In the genomic region with DNA sequence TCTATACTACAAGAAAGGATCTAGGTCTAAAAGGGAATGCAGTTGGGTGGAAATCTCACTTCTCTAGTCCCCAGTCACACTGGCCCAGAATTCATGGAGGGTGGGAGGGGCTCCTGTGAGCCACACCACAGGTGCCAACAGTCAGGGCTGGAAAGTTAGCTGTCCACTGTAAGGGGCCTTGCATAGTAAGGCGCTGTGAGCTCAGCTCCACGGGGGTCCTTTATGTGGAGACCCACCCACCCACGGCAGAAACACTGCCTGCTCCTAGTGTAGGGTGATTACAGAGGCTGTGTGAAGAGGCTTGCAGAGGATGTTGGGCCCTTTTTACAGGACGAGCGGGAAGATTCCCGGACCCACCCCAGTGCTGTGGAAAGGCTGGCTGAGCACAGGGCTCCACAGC, we compare ENCODE assay signal across 23 mouse cellular contexts. TPM values are rescaled to one million over a fixed set of nuclear protein-coding genes. Genes with fewer than 3 reads are reported as not detected.
"Had no signal": no experiment of that assay in that cellular context is flagged by ENCODE, and none has a peak within 500 bp of the region (broad histone marks: within the 10 kb centered on the region; RNA-seq: fewer than 3 reads in every experiment).

No protein-coding gene starts in this region.

- H3K4me3 ChIP-seq: limb, embryonic 15.5 days; midbrain, embryonic 15.5 days; myocyte had no signal

- ATAC-seq: liver, postnatal 0 days; lung, postnatal 0 days; midbrain, embryonic 15.5 days had no signal

- H3K4me2 ChIP-seq: limb, embryonic 12.5 days; limb, embryonic 15.5 days; liver, embryonic 11.5 days; lung, embryonic 14.5 days; midbrain, embryonic 15.5 days; neural tube, embryonic 13.5 days had no signal

- H3K9ac ChIP-seq: limb, embryonic 12.5 days; limb, embryonic 15.5 days; liver, embryonic 14.5 days; liver, postnatal 0 days; lung, embryonic 14.5 days; midbrain, embryonic 15.5 days; neural tube, embryonic 13.5 days had no signal

- H3K27ac ChIP-seq: limb, embryonic 12.5 days; limb, embryonic 15.5 days; liver, embryonic 14.5 days; macrophage; midbrain, embryonic 15.5 days; neural tube, embryonic 13.5 days; stomach, postnatal 0 days had no signal

- H3K9me3 ChIP-seq: limb, embryonic 12.5 days; limb, embryonic 15.5 days; midbrain, embryonic 15.5 days; neural tube, embryonic 13.5 days had no signal

- DNase-seq: kidney, adult 9 months; kidney, postnatal 14 days; kidney, postnatal 4 days; left cerebral cortex, postnatal 4 days; liver, postnatal 0 days; lung, embryonic 14.5 days; retina, postnatal 1 day; right cerebral cortex, postnatal 4 days; thymus, adult 2 months; thymus, postnatal 14 days; thymus, postnatal 4 days had no signal

RNA-seq across cellular contexts. Expression of a gene that starts 25.3 kb away (rescaled TPM):
- polyA plus RNA-seq: kidney, embryonic 16.5 days; limb, embryonic 12.5 days; limb, embryonic 15.5 days; liver, embryonic 11.5 days; liver, embryonic 14.5 days; liver, postnatal 0 days; lung, embryonic 14.5 days; lung, postnatal 0 days; macrophage; midbrain, embryonic 15.5 days; myocyte; neural tube, embryonic 13.5 days; stomach, embryonic 14.5 days; stomach, postnatal 0 days; thymus, adult 2 months had no signal

RNA-seq across cellular contexts. Expression of a gene that starts 41.4 kb away (rescaled TPM):
- polyA plus RNA-seq: liver, embryonic 11.5 days; liver, postnatal 0 days; lung, embryonic 14.5 days; lung, postnatal 0 days; macrophage had no signal
